Comparison of ENCODE assay signal across 9 mouse cellular contexts in genomic region chr2:170206442-170206754, GRCm38 (mm10). TPM values are rescaled to one million over a fixed set of nuclear protein-coding genes. Genes with fewer than 3 reads are reported as not detected.
DNase-seq lines count a peak whose midpoint lies in the region; ATAC-seq lines count a peak whose summit lies in the region.
"Had no signal": no experiment of that assay in that cellular context is flagged by ENCODE, and none has a peak within 500 bp of the region (broad histone marks: within the 10 kb centered on the region; RNA-seq: fewer than 3 reads in every experiment).

No protein-coding gene starts in this region.

- peak overlapping the region; percentile 65 for H3K4me3 ChIP-seq in erythroblast, embryonic 14.5 days (replicated peaks)
- no peak overlapping the region for H3K4me3 ChIP-seq in embryonic facial prominence, embryonic 13.5 days
- H3K4me3 ChIP-seq in liver, embryonic 15.5 days (replicated peaks), result peak overlapping the region; percentile 58; the same call in 1 of the 2 replicates

- no peak overlapping the region for H3K9ac ChIP-seq in embryonic facial prominence, embryonic 13.5 days
- no peak overlapping the region for H3K9ac ChIP-seq in liver, embryonic 15.5 days
- H3K9ac ChIP-seq: hindbrain, embryonic 15.5 days had no signal

- no peaks in the 10 kb centered on the region for H3K9me3 ChIP-seq in erythroblast, embryonic 14.5 days (ENCODE audit: control insufficient read depth, low read length)
- no peaks in the 10 kb centered on the region for H3K9me3 ChIP-seq in embryonic facial prominence, embryonic 13.5 days
- H3K9me3 ChIP-seq in liver, embryonic 15.5 days (replicated peaks), result no peaks in the 10 kb centered on the region
- H3K9me3 ChIP-seq: hindbrain, embryonic 15.5 days had no signal

- peak; percentile 83 for DNase-seq in 416B (ENCODE audit: low read depth)
- DNase-seq in thymus, postnatal 36 days, result peak; percentile 40 to 65
- DNase-seq in cerebellum, postnatal 25 days, result no peak
- DNase-seq in frontal cortex, adult 2 months (ENCODE audit: extremely low spot score in 1 of 2, low spot score in 1 of 2), result no peak

- 8% methylated on average over 6 of the region's 6 CpGs for WGBS in embryonic facial prominence, embryonic 13.5 days
- WGBS in liver, embryonic 15.5 days (ENCODE audit: insufficient replicate concordance), result 10% methylated on average over 6 of the region's 6 CpGs

- ATAC-seq in erythroblast, adult 5-6 weeks (replicated peaks; ENCODE audit: low FRiP score, poor library complexity, severe bottlenecking), result no peak
- no peak for ATAC-seq in embryonic facial prominence, embryonic 13.5 days (ENCODE audit: insufficient number of reproducible peaks, insufficient read depth, low FRiP score, low TSS enrichment, low read depth)
- ATAC-seq in liver, embryonic 15.5 days (ENCODE audit: insufficient read depth), result peak; percentile 33; the same call in 1 of the 2 replicates

- no peak overlapping the region for H3K27ac ChIP-seq in embryonic facial prominence, embryonic 13.5 days
- H3K27ac ChIP-seq in liver, embryonic 15.5 days (replicated peaks), result peak overlapping the region; percentile 82; the same call in 1 of the 2 replicates
- H3K27ac ChIP-seq: hindbrain, embryonic 15.5 days had no signal

- H3K4me2 ChIP-seq in embryonic facial prominence, embryonic 13.5 days, result peak overlapping the region; percentile 69; the same call in 1 of the 2 replicates
- H3K4me2 ChIP-seq in liver, embryonic 15.5 days, result peak overlapping the region; percentile 85

- no peaks in the 10 kb centered on the region for H3K27me3 ChIP-seq in erythroblast, embryonic 14.5 days (ENCODE audit: control insufficient read depth)
- H3K27me3 ChIP-seq in embryonic facial prominence, embryonic 13.5 days, result no peaks in the 10 kb centered on the region
- no peaks in the 10 kb centered on the region for H3K27me3 ChIP-seq in liver, embryonic 15.5 days
- H3K27me3 ChIP-seq: hindbrain, embryonic 15.5 days had no signal

- H3K36me3 ChIP-seq in erythroblast, embryonic 14.5 days (ENCODE audit: control insufficient read depth), result no peaks in the 10 kb centered on the region
- no peaks in the 10 kb centered on the region for H3K36me3 ChIP-seq in embryonic facial prominence, embryonic 13.5 days
- no peaks in the 10 kb centered on the region for H3K36me3 ChIP-seq in liver, embryonic 15.5 days (replicated peaks)
- H3K36me3 ChIP-seq: hindbrain, embryonic 15.5 days had no signal

- H3K4me1 ChIP-seq in erythroblast, embryonic 14.5 days (ENCODE audit: control insufficient read depth), result peaks cover 40% of the 10 kb centered on the region
- peaks cover 24% of the 10 kb centered on the region for H3K4me1 ChIP-seq in embryonic facial prominence, embryonic 13.5 days
- H3K4me1 ChIP-seq in liver, embryonic 15.5 days (replicated peaks), result peaks cover 43% of the 10 kb centered on the region

RNA-seq across cellular contexts. Expression of gene Zfp217, which starts 58.5 kb away (rescaled TPM):
- 1.2 and 1.5 TPM in 2 replicates for polyA plus RNA-seq in erythroblast, embryonic 14.5 days (2012)
- total RNA-seq in erythroblast, adult 5-6 weeks (2015; ENCODE audit: low replicate concordance), result 75.7 and 92.6 TPM in 2 replicates
- 169 and 180 TPM in 2 replicates for total RNA-seq in erythroblast, adult 5-6 weeks (2017; ENCODE audit: low replicate concordance)
- 4.7 and 5.2 TPM in 2 replicates for polyA plus RNA-seq in embryonic facial prominence, embryonic 13.5 days (2015; fragmentation: Nextera tagmentation; extraction: Ambion mirVana)
- 3.4 and 4.7 TPM in 2 replicates for polyA plus RNA-seq in liver, embryonic 15.5 days (2015; fragmentation: Nextera tagmentation; extraction: Ambion mirVana)
- polyA plus RNA-seq in frontal cortex, adult 2 months (2012; rRNA removed), result 1.8 and 2.4 TPM in 2 replicates

Comparison
In these comparisons a context has a peak if more than half of its experiments do, and no peak if none do; other contexts are left out.
1. DNase-seq: peak in 416B (single experiment) and thymus, postnatal 36 days (2 of 2); none in cerebellum, postnatal 25 days (0 of 2) and frontal cortex, adult 2 months (0 of 2).